Mouse (Mus musculus): Measurements from ENCODE around the gene Dmwd. TPM values are rescaled to one million over a fixed set of nuclear protein-coding genes. Genes with fewer than 3 reads are reported as not detected.

The Dmwd gene
- total RNA-seq, 2 experiments from 2014 or later = 42.1 to 45.1 TPM

DNA sequence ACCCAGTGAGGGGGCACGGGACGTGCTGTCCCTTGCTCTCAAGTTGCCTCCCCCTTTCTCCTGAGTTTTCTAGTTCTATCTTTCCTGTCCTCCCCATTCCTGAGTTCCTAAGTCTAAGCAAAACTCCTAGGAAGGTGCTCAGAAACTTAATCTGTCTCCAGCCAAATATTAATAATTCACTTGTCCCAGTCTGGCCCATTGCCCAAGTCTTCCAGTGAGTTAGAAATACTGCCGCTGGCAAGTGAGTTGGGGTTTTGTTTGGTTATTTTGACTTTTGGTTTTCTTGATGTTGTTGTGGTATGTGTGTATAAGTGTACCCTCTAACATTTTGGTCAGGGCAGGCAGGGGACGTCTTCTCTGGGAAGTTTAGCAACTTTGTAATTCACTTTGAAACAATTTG, 45.7 kb downstream of the Dmwd start:
- intact Hi-C loops (cut with DNase I) = no loop called here
- DNase-seq = no peak

DNA sequence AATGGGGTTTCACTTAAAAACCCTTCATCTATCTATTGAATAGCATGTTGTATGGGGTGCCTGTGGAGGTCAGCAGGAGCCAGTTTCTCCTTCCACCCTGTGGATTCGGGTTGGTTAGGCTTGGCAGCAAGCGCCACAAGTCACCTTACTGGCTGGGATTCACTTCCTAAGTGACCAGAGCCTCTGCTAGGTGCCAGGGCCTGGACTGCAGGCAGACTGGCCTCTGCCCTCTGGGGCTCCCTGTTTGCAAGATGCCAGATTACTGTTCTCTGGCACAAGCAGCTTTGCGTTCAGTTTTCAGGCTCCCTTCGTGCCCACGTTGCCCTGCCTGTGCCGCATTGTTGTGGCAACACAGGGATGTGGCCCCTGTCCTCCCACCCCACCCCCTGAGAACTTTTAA, 48.7 kb downstream of the Dmwd start:
- intact Hi-C loops (cut with DNase I) = no loop called here
- no peak for DNase-seq

DNA sequence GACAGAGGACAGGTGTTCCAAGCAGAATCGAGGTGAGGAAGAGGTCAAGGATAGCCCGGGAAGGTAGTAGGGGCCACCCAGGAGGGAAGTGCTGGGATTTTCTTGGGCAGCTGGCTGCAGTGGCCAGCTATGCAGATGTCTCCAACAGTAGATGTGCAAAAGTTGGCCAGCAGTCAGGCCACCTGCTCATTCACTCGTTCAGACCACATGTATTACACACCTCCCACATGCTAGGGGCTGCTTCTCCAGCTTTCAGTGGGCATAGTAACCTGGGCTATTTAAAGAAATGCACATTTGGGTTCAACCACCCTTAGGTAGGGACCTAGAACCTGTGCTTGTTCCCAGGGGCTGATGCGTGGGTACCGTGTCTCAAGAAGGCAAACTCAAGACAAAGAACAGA, 51.7 kb downstream of the Dmwd start:
- no peak for DNase-seq
- intact Hi-C loops (cut with DNase I) = no loop called here

DNA sequence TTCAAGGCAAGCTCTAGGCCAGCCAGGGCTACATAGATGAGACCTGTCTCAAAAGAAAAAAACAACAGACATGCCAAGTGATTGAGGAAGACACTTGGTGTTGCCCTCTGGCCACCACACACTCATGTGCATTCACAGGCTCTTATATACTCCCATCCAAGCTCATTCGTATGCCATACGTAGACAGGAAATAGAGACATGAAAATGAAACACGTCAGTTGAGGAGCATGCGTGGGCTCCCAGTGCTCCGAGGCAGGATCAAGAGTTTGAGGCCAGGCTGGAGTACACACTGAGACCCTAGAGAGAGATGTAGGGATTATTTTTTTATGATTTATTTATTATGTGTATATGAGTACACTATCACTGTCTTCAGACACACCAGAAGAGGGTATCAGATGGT, 53.4 kb downstream of the Dmwd start:
- no peak for DNase-seq
- intact Hi-C loops (cut with DNase I) = no loop called here

DNA sequence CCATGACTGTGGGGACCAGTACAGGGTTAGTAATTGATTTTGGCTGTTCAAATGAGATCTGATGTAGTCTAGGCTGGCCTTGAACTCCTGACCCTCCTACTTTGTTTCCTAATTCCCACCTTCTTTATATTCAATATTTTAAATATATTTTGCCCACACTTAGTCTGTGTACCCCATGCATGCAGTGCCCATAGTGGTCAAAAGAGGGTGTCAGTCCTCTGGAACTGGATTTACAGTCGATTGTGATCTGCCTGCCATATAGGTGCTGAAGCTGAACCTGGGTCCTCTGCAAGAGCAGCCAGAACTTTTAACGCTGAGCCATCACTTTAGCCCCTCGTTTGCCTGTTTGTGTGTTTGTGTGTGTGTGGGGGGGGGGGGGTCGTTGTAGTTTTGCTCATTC, 54.6 kb downstream of the Dmwd start:
- intact Hi-C loops (cut with DNase I) = no loop called here
- DNase-seq = no peak

DNA sequence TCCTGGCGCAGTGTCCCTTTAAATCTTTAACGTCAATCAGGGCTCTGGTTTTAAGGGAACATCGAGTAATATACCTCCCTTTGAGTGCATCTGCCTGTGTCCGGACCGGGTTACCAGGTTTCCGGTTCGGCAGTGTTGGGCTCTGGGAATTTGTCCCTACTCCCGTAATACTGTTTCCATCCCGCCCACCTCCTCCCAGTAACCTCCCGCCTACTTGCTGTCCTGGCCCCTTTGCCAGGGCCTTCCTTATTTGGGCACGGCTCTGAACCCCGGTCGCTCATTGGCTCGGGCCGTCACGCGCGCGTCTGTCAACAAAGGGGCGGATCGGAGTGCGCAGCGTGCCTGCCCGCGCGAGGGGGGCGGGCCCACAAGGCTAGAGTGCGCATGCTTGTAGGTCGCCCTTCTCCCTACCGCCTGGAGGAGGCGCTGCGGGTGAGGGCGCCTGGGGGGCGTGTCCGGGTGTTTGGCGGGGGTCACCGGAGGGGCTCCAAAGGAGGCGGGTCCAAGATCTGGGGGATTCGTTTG, 55.4 kb downstream of the Dmwd start:
- DNase-seq = peak; percentile 97 to 98
- intact Hi-C loops (cut with DNase I) = no loop called here

Small RNA genes within 50 kb of the gene (microRNA-seq; reads per million reads assigned to microRNA genes)
- gene Mir3100 = 1.4 to 8.6 reads per million in 2 experiments

Other genes starting within 250 kb of the Dmwd start
- 1 to 10 TPM; 5.4 to 6.5 TPM for gene Mill2, start 236.3 kb upstream of the Dmwd start, total RNA-seq (2021)
- 1 to 10 TPM; 2.0 to 3.3 TPM for gene Pglyrp1, start 204.9 kb upstream of the Dmwd start, total RNA-seq (2021)
- 1 to 10 TPM; 9.0 to 9.5 TPM for gene Ccdc61, start 165.8 kb upstream of the Dmwd start, total RNA-seq (2021)
- gene Nova2, start 150.3 kb upstream of the Dmwd start, total RNA-seq (2021) = 10 to 100 TPM in 1 of 2 experiments, 1 to 10 TPM in 1; 9.6 to 10.1 TPM
- not detected for gene Nanos2, start 88.8 kb upstream of the Dmwd start, total RNA-seq (2021)
- 1 to 10 TPM; 2.5 to 2.8 TPM for gene Mypop, start 85.0 kb upstream of the Dmwd start, total RNA-seq (2021)
- 10 to 100 TPM; 24.2 to 24.4 TPM for gene Irf2bp1, start 72.2 kb upstream of the Dmwd start, total RNA-seq (2021)
- gene Foxa3, start 52.7 kb upstream of the Dmwd start, total RNA-seq (2021) = not detected
- 10 to 100 TPM; 64.6 to 66.5 TPM for gene Sympk, start 51.9 kb upstream of the Dmwd start, total RNA-seq (2021)
- gene Rsph6a, start 21.5 kb upstream of the Dmwd start, total RNA-seq (2021) = not detected
- 100 to 1,000 TPM; 473 to 516 TPM for gene Dmpk, start 7.6 kb downstream of the Dmwd start, total RNA-seq (2021)
- gene Six5, start 18.4 kb downstream of the Dmwd start, total RNA-seq (2021) = 1 to 10 TPM; 9.0 to 9.1 TPM
- gene Gm4969, start 42.1 kb downstream of the Dmwd start, total RNA-seq (2021) = under 1 TPM in 1 of 2 experiments, not detected in 1; 0.12 TPM
- 1 to 10 TPM; 5.7 to 6.6 TPM for gene Fbxo46, start 43.6 kb downstream of the Dmwd start, total RNA-seq (2021)
- 1 to 10 TPM; 5.9 to 6.1 TPM for gene Qpctl, start 73.1 kb downstream of the Dmwd start, total RNA-seq (2021)
- 10 to 100 TPM; 62.8 to 70.8 TPM for gene Snrpd2, start 73.5 kb downstream of the Dmwd start, total RNA-seq (2021)
- under 1 TPM; 0.37 to 0.55 TPM for gene Gipr, start 89.9 kb downstream of the Dmwd start, total RNA-seq (2021)
- 10 to 100 TPM; 37.9 to 43.0 TPM for gene Eml2, start 100.2 kb downstream of the Dmwd start, total RNA-seq (2021)
- 10 to 100 TPM in 1 of 2 experiments, 1 to 10 TPM in 1; 9.9 to 11.2 TPM for gene Gpr4, start 136.3 kb downstream of the Dmwd start, total RNA-seq (2021)
- gene Opa3, start 152.1 kb downstream of the Dmwd start, total RNA-seq (2021) = 10 to 100 TPM; 54.8 to 58.3 TPM
- 10 to 100 TPM; 55.7 to 59.1 TPM for gene Vasp, start 195.6 kb downstream of the Dmwd start, total RNA-seq (2021)
- gene Ppm1n, start 203.8 kb downstream of the Dmwd start, total RNA-seq (2021) = not detected
- gene Rtn2, start 206.4 kb downstream of the Dmwd start, total RNA-seq (2021) = 100 to 1,000 TPM; 106 to 122 TPM
- gene Fosb, start 233.8 kb downstream of the Dmwd start, total RNA-seq (2021) = 1 to 10 TPM in 1 of 2 experiments, under 1 TPM in 1; 0.60 to 1.2 TPM

Data from heart, postnatal 14 days (tissue).